Mouse (Mus musculus) lung, postnatal 25 days (tissue): ENCODE data around the gene Ppie.
A peak's percentile ranks its signal among the peaks of the same experiment; 100 is the strongest.
"Not testable (repeated sequence)": the region's sequence is repeated elsewhere in the genome, so short reads cannot be mapped to it uniquely, and the experiment has no call there.

Experiments used
- DNase-seq: peaks from one replicate; pipeline ENCODE4 v3.0.0; 2022; ENCODE audit warnings: low spot score

Gene Ppie

DNA sequence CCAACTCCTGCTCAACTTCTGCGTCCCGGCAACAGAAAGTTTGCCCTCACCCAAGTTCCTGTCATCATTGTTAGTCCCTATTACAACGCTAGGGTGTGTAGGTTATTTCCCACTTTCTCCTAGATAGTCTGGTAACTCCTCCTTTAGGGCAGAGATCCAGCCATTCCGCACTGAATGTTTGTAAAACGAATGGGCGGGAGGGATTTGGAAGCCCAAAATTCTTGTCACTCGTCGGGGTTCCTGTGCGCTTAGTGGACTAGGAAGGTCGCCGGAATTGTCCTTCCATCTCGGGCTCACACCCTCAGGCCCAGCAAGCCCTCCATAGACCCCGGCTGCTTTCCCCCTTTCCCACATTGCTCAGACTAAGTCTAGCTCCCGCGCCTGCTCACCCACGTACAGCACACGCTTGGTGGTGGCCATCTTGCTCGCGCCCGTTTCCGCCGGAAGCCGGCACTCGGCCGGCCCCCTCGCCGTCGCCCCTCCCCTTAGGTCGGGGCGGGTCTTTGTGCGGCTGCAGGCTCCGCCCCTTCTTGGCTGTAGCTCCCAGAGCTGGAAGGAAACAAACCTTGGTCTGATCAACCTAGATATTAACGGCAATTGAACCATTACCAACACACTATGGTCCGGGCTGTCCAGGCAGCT lies at the start of gene Ppie:
Gene Ppie, minus strand, starts transcription at position 439 of the 642 bp plus-strand sequence.
- DNase-seq, result peak; percentile 62

DNA sequence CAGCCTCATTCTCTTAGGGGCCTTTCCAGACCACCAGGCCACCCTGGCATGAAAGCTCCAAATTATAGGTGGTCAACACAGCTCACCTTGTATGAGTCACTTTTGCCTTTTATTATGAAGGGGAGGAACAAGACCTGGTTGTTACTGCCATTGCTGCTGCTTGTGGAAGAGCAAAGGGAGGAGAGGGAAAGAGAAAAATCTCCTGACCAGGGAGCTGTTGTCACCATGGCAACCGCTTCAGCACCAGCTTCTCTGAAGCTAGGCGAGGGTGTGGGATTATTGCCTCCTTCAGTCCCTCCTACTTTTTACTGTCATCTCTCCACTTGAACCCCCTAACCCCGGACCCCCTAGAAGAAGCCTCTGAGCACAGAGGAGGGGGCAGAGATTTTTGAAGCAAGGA lies 45.1 kb upstream of the Ppie start:
- DNase-seq, result no peak

DNA sequence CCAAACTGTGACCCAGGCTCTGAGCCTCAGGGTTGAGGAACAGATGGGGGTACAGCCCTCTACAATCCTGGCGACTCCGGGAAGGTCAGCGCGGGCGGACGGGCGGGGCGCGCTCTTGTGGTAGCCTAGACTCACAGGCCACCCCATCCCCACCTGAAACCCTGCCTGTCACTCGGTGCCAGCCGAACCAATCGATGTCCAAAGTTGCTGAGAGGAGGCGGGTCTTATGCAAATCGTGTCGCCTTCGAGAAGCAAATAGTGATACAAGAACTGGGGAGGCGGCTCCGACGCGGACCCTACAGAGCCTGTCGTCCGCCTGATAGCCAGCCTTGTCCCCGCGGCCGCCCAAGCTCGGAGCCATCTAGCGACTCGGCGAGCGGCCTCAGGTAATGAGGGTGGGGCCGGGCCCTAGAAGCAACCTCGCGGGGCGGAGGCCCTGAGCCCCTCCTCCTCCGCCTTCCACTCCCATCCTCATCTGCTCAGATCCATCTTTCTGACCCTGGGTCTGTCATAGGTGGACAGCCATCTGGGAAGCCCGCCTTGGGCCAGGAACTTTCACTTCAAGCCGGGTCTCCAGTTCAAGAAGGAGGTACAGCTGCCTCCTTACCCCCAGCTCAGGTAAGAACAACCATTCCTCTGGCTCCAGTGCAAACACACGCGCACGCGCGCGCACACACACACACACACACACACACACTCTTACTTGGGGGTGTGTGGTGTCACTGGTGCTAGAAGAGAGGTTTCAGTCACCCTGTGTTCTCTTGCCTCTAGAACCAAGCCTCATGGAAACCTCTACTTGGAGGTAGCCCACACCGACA lies 43.7 kb upstream of the Ppie start:
- peak; percentile 73 for DNase-seq

DNA sequence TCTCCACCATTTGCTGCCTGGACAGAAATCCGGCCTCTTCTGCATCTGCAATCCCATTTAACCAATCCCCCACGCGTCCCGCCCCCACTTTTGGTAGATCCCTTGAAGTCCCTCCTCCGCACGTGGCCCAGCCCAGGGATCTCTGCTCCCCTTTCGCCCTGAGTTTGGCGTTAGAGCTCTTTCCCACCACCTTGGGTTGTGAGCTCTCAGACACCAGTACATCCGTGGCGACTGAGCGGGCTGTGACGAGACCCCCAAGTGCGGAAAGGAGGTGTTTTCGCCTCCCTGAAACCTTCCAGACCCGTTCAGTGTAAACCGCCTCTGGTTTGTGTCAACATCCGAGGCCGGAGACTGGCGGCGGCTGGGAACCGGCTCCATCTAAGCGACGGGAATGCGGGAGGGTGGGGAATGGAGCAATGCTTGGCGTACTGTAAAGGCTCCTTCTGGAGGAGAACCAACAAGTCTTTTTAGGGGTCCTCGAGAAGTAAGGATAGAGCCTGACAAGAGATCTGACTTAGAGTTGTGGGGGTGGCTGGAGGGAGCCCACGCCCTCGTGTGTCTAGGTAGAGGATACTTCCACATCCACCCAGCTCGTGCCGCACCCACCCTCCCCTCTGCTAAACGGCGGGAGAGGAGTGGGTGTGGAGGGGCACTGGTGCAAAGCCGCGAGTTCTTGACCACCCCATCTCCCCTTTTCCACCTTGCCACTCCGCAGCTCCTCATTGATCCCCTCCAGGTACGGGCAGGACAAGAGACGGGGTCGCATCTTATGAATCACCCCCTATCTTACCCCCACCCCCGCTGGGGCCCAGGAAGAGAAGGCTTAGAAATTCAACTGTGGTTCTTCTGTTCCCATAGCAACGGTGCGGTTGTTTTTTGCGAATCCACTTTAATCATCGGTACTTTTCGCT lies 42.8 kb upstream of the Ppie start, which contains the start of gene Hpcal4:
Gene Hpcal4, plus strand, starts transcription at position 900 of the 911 bp plus-strand sequence.
- DNase-seq, result no peak

DNA sequence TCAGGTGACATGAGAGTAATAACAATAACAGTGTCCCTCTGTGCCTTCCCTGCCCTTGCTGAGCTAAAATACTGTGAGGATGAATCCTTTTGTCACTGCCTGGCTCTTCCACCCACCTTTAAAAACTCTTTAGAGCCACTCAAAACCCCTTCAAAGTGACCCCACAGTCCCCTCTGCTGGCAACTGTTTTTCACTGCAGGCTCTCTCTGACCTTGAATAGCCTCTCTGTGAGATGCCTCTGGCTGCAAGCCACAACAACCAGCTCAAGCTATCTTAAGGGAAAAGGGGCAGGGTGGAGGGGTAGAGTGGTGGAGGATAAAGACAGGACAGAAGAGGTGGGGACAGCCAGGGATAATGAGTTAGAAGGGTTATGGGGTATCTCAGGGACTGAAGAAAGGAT lies 32.1 kb upstream of the Ppie start:
- DNase-seq, result no peak

DNA sequence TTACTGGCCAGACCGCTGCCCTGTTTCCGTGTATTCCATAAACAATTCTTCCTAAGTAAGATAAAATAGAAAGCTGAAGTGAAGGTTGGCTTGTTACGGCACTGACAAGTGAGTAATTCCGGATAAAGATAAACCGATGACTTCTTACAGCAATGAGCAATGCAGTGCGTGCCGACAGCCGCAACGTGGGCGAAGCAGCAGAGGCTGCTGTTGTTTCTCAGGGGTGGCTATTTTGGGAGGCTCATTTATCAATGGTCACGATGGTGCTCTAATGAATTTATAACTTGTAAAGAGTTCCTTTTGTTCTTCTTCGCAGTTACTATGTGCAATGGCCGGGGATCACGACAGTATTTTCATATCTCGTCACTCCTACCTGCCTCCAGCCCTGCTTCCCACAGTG lies 24.4 kb upstream of the Ppie start:
- DNase-seq, result no peak

DNA sequence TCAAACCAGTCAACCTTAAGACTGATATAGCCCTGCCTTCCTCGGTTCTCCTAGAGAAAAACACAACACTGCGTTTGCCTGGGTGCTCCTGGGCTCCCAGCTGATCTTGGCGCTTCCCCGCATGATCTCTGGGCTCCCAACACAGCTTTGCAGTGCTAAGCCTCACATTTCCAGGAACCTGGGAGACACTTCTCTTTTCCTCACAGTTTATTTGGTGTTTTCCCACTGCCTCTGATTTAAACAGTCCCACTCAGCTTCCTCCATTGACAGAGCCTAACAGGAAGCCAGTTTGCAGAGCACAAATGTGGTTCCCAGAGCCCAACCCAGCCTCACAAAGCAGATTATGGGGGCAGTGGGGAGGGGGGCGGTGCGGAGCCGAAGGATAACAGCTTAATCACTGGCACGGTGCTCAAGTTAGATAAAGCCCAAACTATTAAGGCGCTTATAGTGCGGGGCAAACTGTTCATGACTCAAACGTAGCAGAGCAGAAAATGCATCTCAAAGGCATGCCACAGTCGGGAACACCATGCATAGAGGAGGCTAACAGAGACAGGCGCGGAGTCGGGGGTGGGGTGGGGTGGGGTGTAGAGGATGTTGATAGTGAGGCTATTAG lies 22.7 kb upstream of the Ppie start:
- DNase-seq, result no peak

DNA sequence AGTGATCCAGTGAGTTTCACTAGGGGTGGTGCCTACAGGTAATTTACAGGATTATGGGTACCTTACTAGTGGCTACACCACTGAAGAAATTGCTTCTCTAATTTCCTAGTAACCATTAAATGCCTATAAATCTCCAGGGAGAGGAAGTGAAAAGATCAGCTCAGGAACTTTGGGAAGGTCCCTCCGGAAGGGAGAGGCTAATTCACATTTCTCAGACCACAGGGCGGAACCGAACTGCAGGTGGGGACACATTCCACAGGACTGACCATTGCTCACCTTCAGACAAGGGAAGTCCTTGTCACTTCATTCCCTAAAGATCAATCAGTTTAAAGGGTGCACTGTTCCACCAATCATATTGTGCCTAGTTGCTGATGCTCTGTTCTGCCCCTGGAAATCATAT lies 21.5 kb upstream of the Ppie start:
- DNase-seq, result not testable (repeated sequence)

DNA sequence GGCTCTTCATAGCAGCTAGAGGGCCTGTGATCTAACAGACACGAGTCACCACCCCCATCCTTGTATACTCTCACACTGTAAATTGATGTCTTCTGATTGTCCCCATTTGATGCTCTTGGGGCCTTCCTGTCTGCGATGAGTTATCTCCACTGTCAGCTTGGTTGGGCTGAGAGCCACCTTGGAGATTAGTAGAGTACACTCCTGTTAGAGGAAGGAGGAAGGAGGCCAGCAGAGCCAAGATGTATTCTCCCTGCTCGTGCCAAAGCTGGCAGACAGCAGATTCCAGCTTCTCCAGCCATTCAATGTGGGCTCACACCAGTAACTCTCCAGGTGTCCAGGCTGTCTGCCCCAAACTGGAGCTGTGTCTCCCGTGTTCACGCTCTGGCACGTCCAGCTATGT lies 20.8 kb upstream of the Ppie start:
- DNase-seq, result no peak

DNA sequence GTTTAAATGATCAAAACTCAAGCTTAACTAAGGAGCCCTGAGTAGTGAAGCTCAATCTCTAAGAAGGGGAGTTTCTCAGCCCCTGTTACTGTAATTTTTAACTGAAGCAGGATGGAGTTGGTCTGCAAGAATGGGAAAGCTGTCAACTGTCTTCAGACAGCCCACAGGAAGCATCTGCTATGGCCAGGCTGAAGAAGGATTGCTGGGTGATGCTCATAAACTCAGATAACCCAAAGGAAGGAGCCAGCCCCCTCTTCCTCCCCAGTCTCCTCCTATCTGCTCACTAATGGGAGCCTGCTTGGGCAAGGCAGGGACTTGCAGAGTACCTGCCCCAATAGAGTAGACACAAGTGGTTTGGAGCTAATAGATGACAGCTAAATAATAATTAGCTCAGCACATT lies 16.1 kb upstream of the Ppie start:
- DNase-seq, result no peak

DNA sequence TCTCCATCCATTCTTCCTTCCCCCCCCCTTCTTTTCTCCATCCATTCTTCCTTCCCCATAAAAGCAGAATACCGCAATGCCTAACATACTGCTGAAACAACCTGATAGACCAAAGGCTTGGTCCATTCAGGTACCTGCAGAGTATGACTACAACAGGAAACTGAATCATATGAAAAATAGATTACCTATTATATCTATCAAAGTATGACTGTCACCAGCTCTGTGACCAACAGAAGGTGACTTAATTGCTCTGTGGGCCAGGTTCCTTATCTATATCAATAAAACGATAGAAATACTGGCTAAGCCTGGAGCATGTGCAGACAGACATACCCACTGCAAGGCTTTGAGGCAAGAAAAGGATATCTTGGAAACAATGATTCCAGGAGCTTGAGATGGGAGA lies 15.7 kb upstream of the Ppie start:
- DNase-seq, result no peak

DNA sequence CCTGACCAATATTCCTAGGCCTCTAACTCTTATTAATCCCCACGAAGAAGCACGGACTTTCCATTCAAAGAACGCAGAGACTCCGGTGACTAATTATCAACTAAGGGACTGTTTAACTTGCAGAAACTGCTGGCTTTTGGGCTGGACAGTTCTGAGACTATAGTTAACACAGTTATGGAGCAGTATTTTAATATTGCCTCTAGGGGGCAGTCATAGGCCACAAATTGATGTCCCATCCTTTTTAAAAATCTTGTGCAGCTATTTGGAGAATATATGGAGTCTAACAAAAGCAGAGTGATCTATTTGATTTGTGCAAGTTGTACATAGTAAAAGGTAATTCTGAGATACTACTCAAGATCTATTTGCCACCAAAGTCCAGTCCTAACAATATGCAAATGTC lies 15.3 kb upstream of the Ppie start:
- DNase-seq, result peak; percentile 34

DNA sequence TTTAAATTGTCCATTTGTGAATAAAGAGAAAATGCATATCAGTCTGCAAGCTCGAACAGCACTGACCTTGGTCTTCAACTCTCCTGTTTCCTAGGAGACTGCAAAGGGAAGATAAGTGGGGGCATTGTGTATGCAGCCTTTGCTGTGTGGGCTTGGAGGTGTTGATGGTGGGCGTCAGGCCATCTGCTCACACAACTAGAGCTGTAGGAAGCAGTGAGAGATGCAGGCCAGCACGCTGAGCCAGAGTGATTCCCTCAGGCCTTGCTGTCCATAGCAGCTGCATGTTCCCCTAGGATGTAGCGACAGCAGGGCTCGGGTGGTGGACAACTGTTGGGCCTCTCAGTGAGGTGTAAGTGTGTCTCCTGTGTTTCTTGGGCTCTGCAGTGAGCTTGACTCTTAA lies 13.2 kb upstream of the Ppie start:
- no peak for DNase-seq

DNA sequence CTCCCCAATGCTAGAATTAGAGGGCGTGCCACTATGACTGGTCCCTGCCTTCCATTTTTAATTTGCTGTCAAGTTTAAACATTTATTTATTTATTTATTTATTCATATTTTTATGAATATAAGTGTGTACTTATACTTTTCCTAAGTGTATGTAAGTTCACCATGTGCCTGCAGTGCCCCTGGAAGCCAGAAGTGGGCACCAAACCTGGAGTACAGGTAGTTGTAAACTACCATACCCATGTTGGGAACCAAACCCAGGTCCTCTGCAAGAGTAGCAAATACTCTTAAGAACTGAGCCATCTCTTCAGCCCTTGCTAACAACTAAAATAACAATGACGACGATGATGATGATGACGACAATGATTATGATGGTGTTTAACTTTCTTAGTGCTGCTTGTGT lies 12.3 kb upstream of the Ppie start:
- no peak for DNase-seq

DNA sequence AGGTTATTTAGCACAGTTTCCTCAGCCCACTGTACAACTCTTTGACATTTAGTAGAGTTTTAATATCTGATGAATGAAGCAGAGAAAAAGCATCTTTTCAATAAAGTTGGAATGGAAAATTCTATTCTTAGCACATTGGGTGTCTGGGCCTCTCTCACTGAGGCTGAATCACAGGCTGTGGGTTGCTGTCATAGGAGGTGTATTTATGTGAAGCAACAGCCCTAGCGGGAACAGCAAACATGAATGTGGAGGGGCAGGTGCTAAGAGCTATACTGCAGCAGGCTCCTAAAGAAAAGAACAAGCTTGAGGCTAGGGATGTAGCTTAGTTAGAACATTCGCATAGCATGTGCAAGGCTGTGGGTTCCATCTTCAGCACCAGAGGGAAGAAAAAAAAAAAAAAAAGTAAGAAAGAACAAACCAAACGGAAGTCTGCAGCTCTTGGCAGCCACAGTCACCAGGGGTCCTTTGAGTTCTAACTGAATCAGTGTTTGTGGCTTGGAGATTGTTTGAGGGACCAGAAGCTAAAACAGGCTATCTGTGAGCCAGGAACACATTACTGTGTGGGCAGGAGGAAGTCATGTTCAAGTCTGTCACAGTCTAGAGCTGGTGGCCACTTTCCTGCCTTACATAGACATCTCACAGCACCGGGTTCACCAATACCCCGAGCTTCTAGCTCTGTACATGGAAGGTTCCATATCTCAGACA lies 7.8 kb upstream of the Ppie start:
- no peak for DNase-seq

DNA sequence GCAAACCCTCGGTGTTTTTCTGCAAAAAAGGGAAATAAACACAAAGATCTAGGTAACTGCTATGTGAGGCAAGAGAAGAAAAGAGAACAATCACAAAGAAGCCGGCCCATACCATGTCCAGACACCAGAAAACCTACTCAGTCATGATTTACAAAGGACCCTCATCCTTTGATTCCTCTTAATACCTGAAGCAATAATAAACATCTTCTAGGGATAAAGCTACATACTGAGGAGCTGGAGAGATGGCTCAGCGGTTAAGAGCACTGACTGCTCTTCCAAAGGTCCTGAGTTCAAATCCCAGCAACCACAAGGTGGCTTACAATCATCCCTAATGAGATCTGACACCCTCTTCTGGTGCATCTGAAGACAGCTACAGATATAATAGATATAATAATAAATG lies 2.2 kb downstream of the Ppie start:
- DNase-seq, result no peak

DNA sequence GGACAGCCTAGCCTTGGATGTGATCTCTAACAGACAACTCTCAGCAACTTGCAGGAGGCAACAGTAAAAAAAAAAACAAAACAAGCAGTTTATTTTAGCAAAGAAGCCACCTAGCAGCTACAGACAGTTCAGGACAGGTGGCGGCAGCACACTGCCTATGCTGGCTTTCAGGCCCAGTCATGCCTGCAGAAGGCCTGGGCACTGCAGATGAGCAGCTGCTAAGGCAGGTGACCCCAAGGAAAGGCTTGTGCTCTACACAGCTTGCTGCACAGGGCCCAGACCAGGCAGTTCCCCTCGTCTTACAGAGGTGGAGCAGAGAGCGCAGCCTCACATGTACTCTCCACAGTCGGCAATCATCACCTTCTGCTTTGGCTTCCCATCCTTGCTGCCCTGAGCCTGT lies 12.7 kb downstream of the Ppie start:
- no peak for DNase-seq

DNA sequence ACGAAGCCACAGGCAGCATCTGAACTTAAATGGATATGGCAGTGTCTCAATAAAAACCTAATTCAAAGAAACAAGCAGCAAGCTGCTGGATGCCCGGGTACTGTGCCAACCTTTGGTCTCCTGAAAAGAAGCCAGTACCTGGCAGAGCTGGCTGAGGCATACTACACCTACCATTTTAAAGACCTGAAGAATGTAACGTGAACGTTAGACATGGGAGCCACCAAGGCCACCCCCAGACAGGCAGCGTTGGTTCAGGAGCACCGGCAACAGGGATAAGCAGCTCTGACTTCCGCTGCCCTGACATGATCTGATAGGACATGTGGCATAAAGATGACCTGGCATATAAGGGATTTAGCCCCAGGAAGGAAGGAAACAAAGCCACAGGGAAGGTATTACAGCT lies 13.1 kb downstream of the Ppie start:
- DNase-seq, result no peak

DNA sequence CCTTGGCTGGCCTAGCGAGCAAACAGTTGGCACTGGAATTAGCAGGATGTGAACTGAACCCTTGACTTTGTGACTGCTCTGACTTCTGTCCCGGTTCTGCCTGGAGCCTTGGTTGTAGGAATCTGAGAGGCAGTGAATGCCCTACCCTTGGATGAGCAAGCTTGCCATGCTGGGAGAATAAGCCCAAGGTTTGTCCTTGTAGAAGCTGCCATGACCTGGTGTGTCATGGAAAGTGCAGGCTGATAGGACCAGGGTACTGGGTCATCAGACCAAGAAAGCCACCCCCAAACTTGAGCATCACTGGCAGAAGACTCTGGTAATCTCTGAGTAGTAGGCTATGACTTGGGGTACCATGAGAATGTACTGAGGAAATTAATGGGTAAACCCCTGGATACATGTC lies 18.5 kb downstream of the Ppie start:
- no peak for DNase-seq

DNA sequence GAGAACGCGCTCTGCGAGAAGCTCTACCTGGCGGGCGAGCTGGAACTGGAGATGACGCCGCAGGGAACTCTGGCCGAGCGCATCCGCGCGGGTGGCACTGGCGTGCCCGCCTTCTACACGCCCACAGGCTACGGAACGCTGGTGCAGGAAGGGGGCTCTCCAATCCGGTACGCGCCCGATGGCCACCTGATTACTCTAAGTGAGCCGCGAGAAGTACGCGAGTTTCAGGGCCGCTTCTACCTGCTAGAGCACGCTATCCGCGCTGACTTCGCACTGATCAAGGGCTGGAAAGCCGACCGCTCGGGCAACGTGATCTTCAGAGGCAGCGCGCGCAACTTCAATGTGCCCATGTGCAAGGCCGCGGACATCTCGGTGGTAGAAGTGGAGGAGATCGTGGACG lies 23.1 kb downstream of the Ppie start:
- not testable (repeated sequence) for DNase-seq

DNA sequence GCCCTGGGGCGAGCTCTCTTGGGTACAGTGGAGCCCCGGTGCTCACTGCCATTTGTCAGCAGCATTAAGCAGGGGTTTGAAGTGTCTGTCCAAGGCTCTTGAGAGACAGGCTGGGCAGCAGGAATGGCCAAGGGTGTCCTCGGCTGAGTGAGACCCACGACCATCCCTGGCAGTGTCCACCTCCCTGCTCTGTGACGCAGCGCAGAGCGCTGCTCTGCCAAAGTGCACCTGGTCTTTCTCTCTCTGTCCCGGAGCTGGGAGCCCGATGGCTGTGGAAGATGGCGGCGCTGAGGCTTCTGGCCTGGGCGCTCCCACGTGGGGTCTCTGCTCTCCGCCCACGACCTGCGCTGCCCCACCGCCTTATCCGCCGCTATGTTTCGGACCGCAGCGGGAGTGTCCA lies 23.7 kb downstream of the Ppie start, which contains the start of gene Oxct2b:
Gene Oxct2b, plus strand, starts transcription at position 256 of the 400 bp plus-strand sequence.
- DNase-seq, result no peak
